Mouse (Mus musculus) urinary bladder, adult 2 months (tissue): Measurements from ENCODE around the gene Srsf2. TPM values are rescaled to one million over a fixed set of nuclear protein-coding genes. Genes with fewer than 3 reads are reported as not detected.
A peak's percentile ranks its signal among the peaks of the same experiment; 100 is the strongest.

Experiments used
- DNase-seq: peaks from one replicate; pipeline ENCODE4 v3.0.0; 2022; ENCODE audit warnings: low spot score
- polyA plus RNA-seq: library from polyadenylated mRNA; depleted of rRNA; stranded (reverse); fragments of >200 nt; gene quantifications from 2 replicates; pipeline ENCODE4 v1.2.3, GENCODE M21; 2012; rRNA removed

The Srsf2 gene
- polyA plus RNA-seq, 1 experiment = 429 TPM

- DNase-seq = no peak
Observed at GRCm38 (mm10) chr11:116809520-116809919, 43.4 kb downstream of the Srsf2 start.

GRCm38 (mm10) chr11:116808811-116809395, 44.0 kb downstream of the Srsf2 start:
- DNase-seq = no peak

- peak; percentile 66 for DNase-seq
Observed at GRCm38 (mm10) chr11:116807938-116808606, 44.8 kb downstream of the Srsf2 start.

GRCm38 (mm10) chr11:116807526-116807925, 45.4 kb downstream of the Srsf2 start:
- no peak for DNase-seq

DNA sequence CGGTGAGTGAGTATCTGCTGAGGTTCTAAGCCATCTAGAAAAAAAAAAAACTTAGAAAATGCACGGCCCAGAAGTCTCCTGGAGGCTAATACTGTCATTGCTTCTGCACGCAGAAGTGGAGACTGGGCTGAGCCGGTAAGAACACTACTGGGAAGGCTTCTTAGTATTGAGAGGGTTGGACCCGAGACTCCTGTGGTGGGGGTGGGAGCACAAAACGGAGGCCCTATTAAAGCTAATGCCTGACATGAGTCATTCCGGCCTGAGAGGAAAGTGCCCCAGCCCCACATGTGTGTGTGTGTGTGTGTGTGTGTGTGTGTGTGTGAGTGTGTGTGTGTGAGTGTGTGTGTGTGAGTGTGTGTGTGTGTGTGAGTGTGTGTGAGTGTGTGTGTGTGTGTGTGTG, 45.8 kb downstream of the Srsf2 start:
- DNase-seq = no peak

- no peak for DNase-seq
Observed at GRCm38 (mm10) chr11:116806136-116807071, 46.5 kb downstream of the Srsf2 start.

GRCm38 (mm10) chr11:116802709-116803108, 50.2 kb downstream of the Srsf2 start:
- DNase-seq = no peak

GRCm38 (mm10) chr11:116801106-116801505, 51.8 kb downstream of the Srsf2 start:
- no peak for DNase-seq

Other genes with a start within 250 kb of the Srsf2 start
- gene Rhbdf2, start 226.1 kb downstream of the Srsf2 start, polyA plus RNA-seq = 15.4 and 17.0 TPM in 2 replicates
- 2.0 and 3.1 TPM in 2 replicates for gene Prcd, start 199.6 kb downstream of the Srsf2 start, polyA plus RNA-seq
- 156 and 160 TPM in 2 replicates for gene Cygb, start 198.8 kb downstream of the Srsf2 start, polyA plus RNA-seq
- 0.03 TPM in 1 of 2 replicates, not detected in the other for gene St6galnac1, start 77.6 kb downstream of the Srsf2 start, polyA plus RNA-seq
- gene Mxra7, start 25.0 kb downstream of the Srsf2 start, polyA plus RNA-seq = 42.8 and 63.1 TPM in 2 replicates
- 32.0 and 36.5 TPM in 2 replicates for gene Mettl23, start 9.8 kb downstream of the Srsf2 start, polyA plus RNA-seq
- 28.3 and 29.6 TPM in 2 replicates for gene Jmjd6, start 9.6 kb downstream of the Srsf2 start, polyA plus RNA-seq
- gene Mfsd11, start 654 bp downstream of the Srsf2 start, polyA plus RNA-seq = 26.3 and 27.6 TPM in 2 replicates
- gene Mgat5b, start 65.8 kb upstream of the Srsf2 start, polyA plus RNA-seq = 0.13 and 0.22 TPM in 2 replicates